Mouse (Mus musculus): ENCODE data around the gene Rxrb.

DNA sequence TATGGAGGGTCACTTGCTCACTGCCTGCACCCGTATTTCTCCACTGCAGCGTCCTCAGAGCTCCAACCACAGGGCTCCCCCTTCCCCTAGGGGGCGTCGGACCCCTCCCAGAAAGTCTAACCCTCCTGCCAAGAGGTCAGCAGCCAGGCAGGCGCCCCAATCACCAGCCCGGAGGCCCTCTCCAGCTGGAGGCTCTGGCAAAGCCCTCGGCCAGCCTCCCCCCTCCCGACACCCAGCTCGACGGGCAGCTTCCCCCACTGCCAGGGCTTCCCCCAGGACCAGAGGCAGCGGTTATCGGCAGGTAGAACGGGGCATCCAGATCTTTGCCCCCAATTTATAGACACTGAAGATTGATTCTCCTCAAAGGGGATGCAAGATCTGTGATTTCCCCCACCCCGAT is 14.3 kb downstream of the Rxrb start:
- TF ChIP-seq CTCF (IDR thresholded peaks at IDR 0.05; ENCODE audit: borderline replicate concordance, insufficient read depth, low read depth, low read length) (no peak), POLR2A (IDR thresholded peaks at IDR 0.05; ENCODE audit: borderline replicate concordance, insufficient read depth, low read length) (no peak)
